Comparison of ENCODE assay signal across 10 mouse cellular contexts in genomic region chr19:23972881-23973649, GRCm38 (mm10). TPM values are rescaled to one million over a fixed set of nuclear protein-coding genes. Genes with fewer than 3 reads are reported as not detected.
DNase-seq lines count a peak whose midpoint lies in the region; ATAC-seq and TF ChIP-seq lines count a peak whose summit lies in the region.
"Had no signal": no experiment of that assay in that cellular context is flagged by ENCODE, and none has a peak within 500 bp of the region (broad histone marks: within the 10 kb centered on the region; RNA-seq: fewer than 3 reads in every experiment).

No protein-coding gene starts in this region.

- no peaks in the 10 kb centered on the region for H3K9me3 ChIP-seq in kidney, embryonic 14.5 days (ENCODE audit: control insufficient read depth, low read length)
- no peaks in the 10 kb centered on the region for H3K9me3 ChIP-seq in midbrain, postnatal 0 days (ENCODE audit: low read length)
- H3K9me3 ChIP-seq: megakaryocyte, embryonic 14.5 days had no signal

- peak; percentile 33 for TF ChIP-seq CTCF in midbrain, postnatal 0 days (IDR thresholded peaks at IDR 0.05)

- no peak overlapping the region for H3K9ac ChIP-seq in kidney, embryonic 14.5 days (ENCODE audit: low read depth, low read length)
- H3K9ac ChIP-seq in midbrain, postnatal 0 days (replicated peaks; ENCODE audit: low read length, poor library complexity, severe bottlenecking), result no peak overlapping the region

- H3K4me3 ChIP-seq in kidney, embryonic 14.5 days (ENCODE audit: low read length), result no peak overlapping the region
- no peak overlapping the region for H3K4me3 ChIP-seq in midbrain, postnatal 0 days (ENCODE audit: low read depth, low read length)
- H3K4me3 ChIP-seq: megakaryocyte, embryonic 14.5 days had no signal

- 57% methylated on average over 16 of the region's 16 CpGs for WGBS in kidney, embryonic 14.5 days
- 61% methylated on average over 16 of the region's 16 CpGs for WGBS in midbrain, postnatal 0 days

- H3K27me3 ChIP-seq in kidney, embryonic 14.5 days (ENCODE audit: control insufficient read depth, insufficient read depth, low read length), result no peaks in the 10 kb centered on the region
- H3K27me3 ChIP-seq in midbrain, postnatal 0 days (ENCODE audit: insufficient read depth, low read length), result no peaks in the 10 kb centered on the region
- H3K27me3 ChIP-seq: CH12.LX had no signal

- H3K4me2 ChIP-seq in kidney, embryonic 14.5 days (replicated peaks; ENCODE audit: low read depth, low read length), result no peak overlapping the region
- H3K4me2 ChIP-seq in midbrain, postnatal 0 days (ENCODE audit: low read depth, low read length, poor library complexity, severe bottlenecking), result no peak overlapping the region

- DNase-seq in embryo, embryonic 10 days (ENCODE audit: low spot score), result peak; percentile 26
- no peak for DNase-seq in embryo, embryonic 11 days
- DNase-seq in cerebellum, adult 18-20 months, result peak; percentile 34 to 40
- DNase-seq in heart, adult 11 months, result peak; percentile 99
- peak; percentile 77 for DNase-seq in midbrain, postnatal 0 days (ENCODE audit: low spot score)
- no peak for DNase-seq in urinary bladder, postnatal 14 days (ENCODE audit: low spot score)
- no peak for DNase-seq in urinary bladder, adult 2 months (ENCODE audit: low spot score)

- H3K36me3 ChIP-seq in kidney, embryonic 14.5 days (ENCODE audit: control insufficient read depth, insufficient read depth, low read length), result no peaks in the 10 kb centered on the region
- H3K36me3 ChIP-seq in midbrain, postnatal 0 days (ENCODE audit: insufficient read depth, low read length), result 0 out of 2 replicates have a peak, but pooled peaks cover 8% of the 10 kb centered on the region

- peaks cover 9% of the 10 kb centered on the region for H3K4me1 ChIP-seq in kidney, embryonic 14.5 days (ENCODE audit: control insufficient read depth, insufficient read depth, low read length)
- H3K4me1 ChIP-seq in midbrain, postnatal 0 days (ENCODE audit: insufficient read depth, low read length), result peaks cover 8% of the 10 kb centered on the region; the same call in 1 of the 2 replicates
- H3K4me1 ChIP-seq: megakaryocyte, embryonic 14.5 days had no signal

- ATAC-seq in kidney, embryonic 14.5 days (ENCODE audit: low FRiP score, low TSS enrichment), result peak; percentile 68
- peak; percentile 76 for ATAC-seq in midbrain, postnatal 0 days (ENCODE audit: low FRiP score)

- no peak overlapping the region for H3K27ac ChIP-seq in kidney, embryonic 14.5 days (ENCODE audit: low read depth, low read length)
- H3K27ac ChIP-seq in midbrain, postnatal 0 days (ENCODE audit: low read depth, low read length), result peak overlapping the region; percentile 43

RNA-seq across cellular contexts. Expression of gene Fam189a2, which starts 57.8 kb away (rescaled TPM):
- 2.8 and 4.1 TPM in 2 replicates for polyA plus RNA-seq in kidney, embryonic 14.5 days (2014; fragmentation: Nextera tagmentation; extraction: Ambion mirVana)
- 16.3 and 16.9 TPM in 2 replicates for total RNA-seq in midbrain, postnatal 0 days (2014; rRNA removed)
- polyA plus RNA-seq in midbrain, postnatal 0 days (2015; fragmentation: Nextera tagmentation; extraction: Ambion mirVana), result 2.5 and 3.2 TPM in 2 replicates
- polyA plus RNA-seq in urinary bladder, adult 2 months (2012; rRNA removed), result 34.3 and 35.5 TPM in 2 replicates
- total RNA-seq: CH12.LX had no signal

Comparison
In these comparisons a context has a peak if more than half of its experiments do, and no peak if none do; other contexts are left out.
1. DNase-seq: peak in embryo, embryonic 10 days (single experiment), cerebellum, adult 18-20 months (2 of 2), heart, adult 11 months (single experiment) and midbrain, postnatal 0 days (single experiment); none in embryo, embryonic 11 days (single experiment), urinary bladder, postnatal 14 days (single experiment) and urinary bladder, adult 2 months (single experiment).